Mouse (Mus musculus): Measurements from ENCODE around the gene Grm8.

DNA sequence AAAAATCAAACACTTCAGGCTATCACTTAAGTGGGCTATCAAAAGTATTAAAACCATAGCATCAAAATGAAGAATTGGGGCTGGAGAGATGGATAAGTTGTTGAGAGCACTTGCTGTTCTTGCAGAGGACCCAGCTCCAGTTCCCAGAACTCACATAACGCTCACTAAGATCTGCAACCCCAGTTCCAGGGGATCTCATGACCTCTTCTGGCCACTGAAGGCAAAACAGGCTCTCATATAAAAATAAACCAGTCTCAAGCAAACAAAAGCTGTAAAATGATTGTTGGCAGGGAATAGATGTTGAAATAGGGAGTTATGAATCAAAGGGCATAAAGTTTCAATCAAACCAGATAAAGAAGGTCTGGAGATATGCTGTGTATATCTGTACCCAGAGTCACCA lies 171.1 kb downstream of the Grm8 start:
- TF ChIP-seq POLR2A (IDR thresholded peaks at IDR 0.05; ENCODE audit: extremely low read depth, insufficient read depth, low read length) (no peak), CTCF (IDR thresholded peaks at IDR 0.05; ENCODE audit: low read depth, low read length) (peak; percentile 6; the same call in 1 of the 2 replicates)

Measured in liver, adult 2 months (tissue).